ENCODE assay signal across 8 mouse cellular contexts in the genomic region with DNA sequence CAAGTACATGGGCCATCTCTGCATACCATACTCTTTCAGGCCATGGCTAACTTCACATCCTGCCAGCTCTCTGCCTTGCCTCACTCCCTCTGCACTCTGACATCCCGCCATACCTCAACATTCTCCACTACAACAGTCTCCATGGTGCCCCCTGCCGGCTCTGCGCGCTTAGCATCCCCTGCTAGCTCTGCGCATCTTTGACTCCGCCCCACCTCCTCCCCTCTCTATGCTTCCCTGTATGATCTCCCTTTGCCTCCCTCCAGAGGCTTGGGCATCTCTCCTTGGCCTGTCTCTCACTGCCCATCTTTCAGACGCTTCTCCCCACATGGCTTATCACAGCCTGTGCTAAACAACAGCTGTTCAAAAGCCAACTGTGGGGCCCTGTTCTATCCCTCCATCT.
DNase-seq lines count a peak whose midpoint lies in the region; ATAC-seq and TF ChIP-seq lines count a peak whose summit lies in the region.

No protein-coding gene starts in this region.

- intact Hi-C loops in heart, postnatal 14 days (cut with DNase I) = no loop called here

- DNase-seq in MEL (ENCODE audit: low read depth, low spot score) = peak; percentile 49
- peak; percentile 85 for DNase-seq in brain, adult 2 months (ENCODE audit: low read depth, low spot score)
- DNase-seq in heart, postnatal 14 days = peak; percentile 65 to 75
- DNase-seq in layer of hippocampus, adult 2 months (ENCODE audit: low spot score in 2 of 2) = peak; percentile 49 to 75
- DNase-seq in lung, postnatal 14 days = peak; percentile 83
- peak; percentile 52 for DNase-seq in right cerebral cortex, postnatal 25 days

- no peaks in the 10 kb centered on the region; a peak in 1 of 4 replicates for H3K4me1 ChIP-seq in MEL (ENCODE audit: control insufficient read depth in 1 of 2, insufficient read depth in 2 of 2, low read length in 2 of 2)
- no peaks in the 10 kb centered on the region for H3K4me1 ChIP-seq in embryonic fibroblast, embryonic 13.5 days (ENCODE audit: control insufficient read depth, insufficient read depth, low read length)

- no peak overlapping the region for H3K4me3 ChIP-seq in MEL (ENCODE audit: control insufficient read depth in 1 of 2, insufficient read depth in 1 of 2, low read depth in 2 of 2, low read length in 2 of 2)
- H3K4me3 ChIP-seq in embryonic fibroblast, embryonic 13.5 days (ENCODE audit: insufficient read depth, low read length) = no peak overlapping the region
- no peak overlapping the region for H3K4me3 ChIP-seq in layer of hippocampus, adult 2 months

- H3K9ac ChIP-seq in MEL (ENCODE audit: control insufficient read depth, low read depth, low read length, poor library complexity, severe bottlenecking) = no peak overlapping the region

- peak; percentile 39 for TF ChIP-seq RAD21 in MEL (IDR thresholded peaks at IDR 0.05; ENCODE audit: low read depth, low read length)

- peak; percentile 38 to 77 (median 67) for TF ChIP-seq CTCF in MEL (IDR thresholded peaks at IDR 0.05 in 2 of 3, conservative IDR thresholded peaks at IDR 0.05 in 1 of 3; ENCODE audit: control insufficient read depth in 1 of 3, insufficient read depth in 1 of 3, low read depth in 2 of 3, low read length in 3 of 3, poor library complexity in 1 of 3, severe bottlenecking in 1 of 3)
- TF ChIP-seq CTCF in embryonic fibroblast, embryonic 13.5 days (IDR thresholded peaks at IDR 0.05; ENCODE audit: borderline replicate concordance, insufficient read depth, low read length) = peak; percentile 68; the same call in 1 of the 2 replicates
- TF ChIP-seq CTCF in layer of hippocampus, adult 2 months (conservative IDR thresholded peaks at IDR 0.05) = peak; percentile 82

- H3K9me3 ChIP-seq in MEL (replicated peaks; ENCODE audit: insufficient read depth, low read length) = no peaks in the 10 kb centered on the region

- no peak for TF ChIP-seq EP300 in MEL (IDR thresholded peaks at IDR 0.05; ENCODE audit: low read depth in 1 of 2, low read length in 2 of 2)

- no peaks in the 10 kb centered on the region for H3K79me2 ChIP-seq in MEL (ENCODE audit: control insufficient read depth, insufficient read depth, low read length, poor library complexity)

- no peaks in the 10 kb centered on the region for H3K36me3 ChIP-seq in MEL (ENCODE audit: control insufficient read depth in 1 of 2, insufficient read depth in 2 of 2, low read length in 2 of 2)

- no peak for TF ChIP-seq POLR2A in MEL (IDR thresholded peaks at IDR 0.05; ENCODE audit: control insufficient read depth in 1 of 2, insufficient read depth in 1 of 2, low read depth in 1 of 2, low read length in 2 of 2, poor library complexity in 1 of 2)
- TF ChIP-seq POLR2A in embryonic fibroblast, embryonic 13.5 days (IDR thresholded peaks at IDR 0.05; ENCODE audit: low read depth, low read length) = no peak

- no peak overlapping the region for H3K27ac ChIP-seq in MEL (ENCODE audit: control insufficient read depth, low read depth, low read length)
- no peak overlapping the region for H3K27ac ChIP-seq in embryonic fibroblast, embryonic 13.5 days (ENCODE audit: insufficient read depth, low read length)
- H3K27ac ChIP-seq in layer of hippocampus, adult 2 months = peak overlapping the region; percentile 53; the same call in 1 of the 2 replicates

- ATAC-seq in monocyte, adult 5-6 weeks (replicated peaks; ENCODE audit: insufficient number of reproducible peaks, low FRiP score, low TSS enrichment, poor library complexity, severe bottlenecking) = no peak; the same call in 1 of the 2 replicates

- no peaks in the 10 kb centered on the region; a peak in 1 of 4 replicates for H3K27me3 ChIP-seq in MEL (ENCODE audit: control insufficient read depth in 1 of 2, insufficient read depth in 2 of 2, low read length in 2 of 2)

TF ChIP-seq in MEL, 35 proteins besides CTCF, POLR2A, EP300 and RAD21:
- no peak for TF ChIP-seq ZNF384 (IDR thresholded peaks at IDR 0.05; ENCODE audit: low read depth, low read length)
- no peak for TF ChIP-seq POLR2AphosphoS5 (IDR thresholded peaks at IDR 0.05; ENCODE audit: borderline replicate concordance, low read depth, low read length)
- TF ChIP-seq E2F4 (IDR thresholded peaks at IDR 0.05; ENCODE audit: borderline replicate concordance, low read depth, low read length) = no peak
- no peak for TF ChIP-seq GABPA (IDR thresholded peaks at IDR 0.05; ENCODE audit: low read depth, low read length)
- TF ChIP-seq MYC (IDR thresholded peaks at IDR 0.05; ENCODE audit: low read depth, low read length) = no peak
- TF ChIP-seq SMC3 (IDR thresholded peaks at IDR 0.05; ENCODE audit: low read depth, low read length) = peak; percentile 80
- no peak for TF ChIP-seq TBP (IDR thresholded peaks at IDR 0.05; ENCODE audit: low read depth, low read length)
- TF ChIP-seq ZMIZ1 (IDR thresholded peaks at IDR 0.05; ENCODE audit: low read depth, low read length) = no peak
- TF ChIP-seq MAFK (IDR thresholded peaks at IDR 0.05; ENCODE audit: borderline replicate concordance, low read depth, low read length) = no peak
- TF ChIP-seq ZC3H11A (IDR thresholded peaks at IDR 0.05; ENCODE audit: low read depth, low read length) = 0 out of 2 replicates have a peak, but pooled peaks have one; percentile 10
TF ChIP-seq in MEL: peak in this region for 2.
